Mouse (Mus musculus) urinary bladder, adult 2 months (tissue): ENCODE results near the gene Tomm40. TPM values are rescaled to one million over a fixed set of nuclear protein-coding genes. Genes with fewer than 3 reads are reported as not detected.
A peak's percentile ranks its signal among the peaks of the same experiment; 100 is the strongest.
"Not testable (repeated sequence)": the region's sequence is repeated elsewhere in the genome, so short reads cannot be mapped to it uniquely, and the experiment has no call there.

Source experiments
- DNase-seq: peaks from one replicate; pipeline ENCODE4 v3.0.0; 2022; ENCODE audit warnings: low spot score
- polyA plus RNA-seq: library from polyadenylated mRNA; depleted of rRNA; stranded (reverse); fragments of >200 nt; gene quantifications from 2 replicates; pipeline ENCODE4 v1.2.3, GENCODE M21; 2012

Gene Tomm40
- polyA plus RNA-seq, 1 experiment, result 62.6 TPM

DNA sequence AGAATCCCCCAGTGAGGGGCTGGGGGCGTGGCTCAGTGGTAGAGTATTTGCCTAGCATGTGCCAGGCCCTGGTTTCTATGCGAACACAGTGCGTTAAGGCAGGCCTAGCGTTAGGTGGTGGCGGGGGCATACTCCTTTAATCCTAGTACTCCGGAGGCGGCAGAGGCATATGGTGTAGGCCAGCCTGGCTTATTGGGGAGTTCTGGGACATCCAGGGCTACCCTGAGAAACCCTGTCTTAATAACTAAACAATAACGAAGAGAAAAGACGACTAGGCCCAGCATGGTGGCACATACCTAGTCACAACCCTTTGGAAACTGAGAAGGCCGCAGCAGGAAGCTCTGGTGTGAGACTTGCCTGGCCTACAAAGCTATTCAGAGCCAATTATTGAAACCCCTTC, 27.1 kb downstream of the Tomm40 start:
- no peak for DNase-seq

DNA sequence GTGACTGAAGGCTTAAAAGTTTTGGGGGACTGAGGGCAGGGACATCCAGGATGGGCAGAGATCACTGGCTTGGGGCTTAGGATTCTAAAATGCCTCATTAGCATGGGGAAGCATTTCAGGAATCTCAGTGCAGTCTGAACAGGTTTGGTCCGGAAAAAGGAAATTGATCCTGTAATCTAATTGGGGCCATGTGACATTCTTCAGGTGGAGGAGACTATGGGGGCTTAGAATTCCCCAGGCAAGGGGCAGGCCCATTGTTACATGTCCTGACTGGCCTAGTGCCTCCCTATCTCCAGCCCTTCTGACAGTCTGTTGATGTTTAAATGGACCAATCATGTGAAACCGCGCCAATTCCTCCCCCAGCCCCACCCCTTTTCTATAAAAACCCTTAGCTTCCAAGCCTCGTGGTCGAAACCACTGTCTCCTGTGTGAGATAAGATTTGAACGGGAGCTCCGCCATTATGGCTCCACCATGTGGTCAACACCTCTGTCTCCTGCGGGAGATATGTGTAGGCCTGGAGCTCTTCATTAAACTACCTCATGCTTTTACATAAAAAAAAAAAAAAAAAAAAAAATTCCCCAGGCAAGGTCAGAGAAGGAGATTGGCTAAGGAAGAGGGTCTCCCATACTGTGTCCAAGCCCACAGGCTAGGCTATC, 28.2 kb downstream of the Tomm40 start:
- not testable (repeated sequence) for DNase-seq

DNA sequence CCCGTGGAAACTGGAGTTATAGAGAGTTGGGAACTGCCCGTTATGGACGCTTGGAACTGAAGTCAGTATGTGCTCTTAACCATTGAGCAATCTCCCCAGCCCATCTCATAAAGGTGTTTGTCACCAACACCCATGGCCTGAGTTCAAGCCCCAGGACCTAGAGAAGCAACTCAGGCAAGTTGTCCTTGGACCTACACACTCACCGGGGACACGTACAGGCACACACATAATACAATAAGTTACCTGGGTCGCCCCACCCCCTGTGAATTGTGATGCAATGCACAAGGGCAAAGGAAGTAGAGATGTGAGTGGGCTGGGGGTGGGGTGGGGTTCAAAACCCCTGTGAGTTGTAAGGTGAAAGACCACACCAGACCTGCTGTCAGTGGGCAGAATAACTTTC, 28.7 kb downstream of the Tomm40 start:
- no peak for DNase-seq

DNA sequence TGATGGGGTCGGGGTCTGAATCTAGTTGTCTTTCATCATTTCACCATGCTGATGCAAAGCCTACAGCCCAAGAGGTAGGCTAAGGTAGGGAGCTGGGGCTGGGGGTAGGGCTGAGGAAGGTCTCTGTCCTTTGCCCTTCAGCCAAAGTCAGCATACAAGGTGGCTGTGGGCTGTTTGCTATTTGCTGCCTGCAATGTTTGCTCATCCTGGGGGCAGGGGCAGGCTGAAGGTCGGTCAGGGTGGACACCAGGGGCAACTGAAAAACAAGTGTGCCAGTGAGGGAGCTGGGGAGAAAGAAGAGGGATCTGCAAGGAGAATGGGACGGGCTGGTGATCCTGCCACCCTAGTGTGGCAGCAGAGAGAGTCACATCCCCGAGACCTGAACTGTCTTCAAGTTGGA, 29.9 kb downstream of the Tomm40 start:
- no peak for DNase-seq

DNA sequence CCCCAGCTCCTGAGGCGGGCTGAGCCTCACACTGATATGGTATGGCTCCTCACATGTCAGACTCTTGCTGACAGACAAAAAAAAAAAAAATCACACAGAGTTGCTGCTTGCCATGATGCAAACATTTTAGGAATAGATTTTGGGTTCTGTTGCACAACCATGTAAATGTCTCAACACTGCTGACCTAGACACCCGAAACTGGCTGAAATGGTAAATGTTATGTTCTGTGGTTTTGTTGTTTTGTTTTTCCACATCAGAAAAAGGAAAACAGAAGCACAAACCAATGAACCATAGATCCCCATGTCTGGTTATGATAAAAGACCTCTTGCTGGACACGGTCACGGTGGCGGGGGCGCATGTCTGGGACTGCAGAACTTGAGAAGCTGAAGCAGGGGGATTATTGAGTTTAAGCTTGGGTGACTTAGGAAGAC, 31.5 kb downstream of the Tomm40 start:
- no peak for DNase-seq

DNA sequence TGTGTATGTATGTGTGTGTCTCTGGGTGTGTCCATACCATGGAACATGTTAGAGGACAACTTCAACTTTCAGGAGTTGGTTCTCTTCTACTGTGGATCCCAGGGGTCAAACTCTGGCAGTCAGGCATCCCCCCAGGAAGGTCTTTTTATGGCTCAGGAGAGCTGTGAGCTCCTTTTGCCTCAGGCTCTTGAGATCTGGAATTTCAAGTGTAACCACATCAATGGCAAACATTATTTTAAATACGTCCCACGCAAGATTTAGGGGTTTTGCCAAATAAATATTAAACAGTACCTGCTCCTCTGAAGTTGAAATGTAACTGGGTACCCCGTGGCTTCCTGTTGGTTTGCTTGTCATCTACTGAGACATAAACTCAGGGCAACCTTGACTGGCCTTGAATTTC, 32.3 kb downstream of the Tomm40 start:
- DNase-seq, result no peak

DNA sequence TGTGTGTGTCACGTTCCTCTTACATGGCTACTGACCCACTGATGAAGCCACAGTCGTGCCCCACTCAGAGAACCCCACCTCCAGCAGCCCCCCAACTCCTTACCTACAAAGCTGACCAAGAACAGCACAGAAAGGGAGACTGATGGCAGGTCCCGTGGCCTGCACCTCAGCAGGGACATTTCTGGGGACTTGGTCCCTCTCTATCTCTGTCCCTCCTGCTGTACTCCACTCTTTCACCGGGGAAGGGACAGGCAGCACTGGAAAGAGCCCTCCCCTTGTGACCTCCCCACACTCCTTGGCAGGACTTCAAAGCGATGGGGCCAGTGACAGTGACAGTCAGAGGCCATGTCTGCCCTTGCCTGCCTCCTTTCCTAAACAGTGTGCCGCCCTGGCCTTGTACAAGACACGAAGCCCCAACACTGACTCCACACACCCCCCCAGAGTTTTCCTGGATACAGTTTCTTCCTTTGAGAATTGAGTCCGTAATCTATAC, 34.0 kb downstream of the Tomm40 start, which contains the start of the genes Gm44805 and Apoc4:
TSS of gene Gm44805 (minus strand) at position 222 of the 493 bp plus-strand sequence.
TSS of gene Apoc4 (minus strand) at position 278 of the 493 bp plus-strand sequence.
- no peak for DNase-seq

DNA sequence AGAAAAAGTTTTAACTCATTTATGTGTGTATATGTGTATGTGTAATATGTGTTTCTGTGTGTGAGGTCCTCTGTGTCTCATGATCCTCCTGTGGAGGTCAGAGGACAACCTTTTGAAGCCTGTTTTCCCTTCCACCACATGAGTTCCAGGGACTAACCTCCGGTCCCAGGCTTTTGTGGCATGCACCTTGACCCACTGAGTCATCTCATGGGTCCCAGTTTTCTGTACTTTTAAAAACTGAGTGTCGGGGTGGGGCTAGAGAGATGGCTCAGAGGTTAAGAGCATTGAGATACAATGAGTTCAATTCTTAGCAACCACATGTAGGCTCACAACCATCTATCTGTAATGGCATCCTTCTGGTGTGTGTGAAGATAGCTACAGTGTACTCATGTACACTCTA, 34.5 kb downstream of the Tomm40 start:
- DNase-seq, result no peak

DNA sequence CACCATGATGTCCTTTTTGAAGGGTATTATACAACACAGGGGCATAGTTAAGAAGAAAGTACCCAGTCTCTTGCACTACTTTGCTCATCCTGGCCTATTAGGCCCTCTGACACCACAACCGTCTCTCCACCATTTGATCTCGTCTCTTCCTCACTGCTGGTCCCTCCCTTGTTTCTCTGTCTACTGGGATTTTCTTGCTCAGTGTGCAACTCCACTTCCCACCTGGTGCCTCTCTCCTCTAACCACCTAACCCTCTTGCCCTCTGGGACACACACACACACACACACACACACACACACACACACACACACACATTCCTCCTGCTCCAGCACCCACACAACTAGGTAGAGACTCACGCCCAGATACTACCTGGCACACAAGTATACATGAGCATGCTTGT, 36.3 kb downstream of the Tomm40 start:
- DNase-seq, result no peak

DNA sequence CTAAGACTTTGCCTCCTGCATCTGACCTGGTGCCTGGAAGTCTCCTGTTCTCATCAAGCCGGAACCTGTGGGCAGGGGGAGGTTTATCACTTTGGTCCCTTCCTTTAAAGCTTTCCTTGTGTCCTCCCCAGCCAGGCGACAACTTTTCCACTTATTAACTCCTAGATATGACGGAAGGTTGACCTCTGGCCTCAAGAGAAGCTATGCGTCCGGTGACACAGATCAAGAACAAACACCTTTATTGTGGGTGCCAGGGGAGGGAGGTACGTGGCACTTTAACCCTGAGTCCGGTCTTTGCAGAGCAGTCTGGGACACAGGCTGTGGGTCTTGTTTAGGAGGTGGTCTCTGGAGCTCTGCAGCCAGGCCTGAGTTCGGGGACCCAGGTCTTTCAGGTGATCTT, 37.4 kb downstream of the Tomm40 start, which contains the start of gene Apoc2:
TSS of gene Apoc2 (minus strand) at position 70 of the 400 bp plus-strand sequence.
- DNase-seq, result no peak

DNA sequence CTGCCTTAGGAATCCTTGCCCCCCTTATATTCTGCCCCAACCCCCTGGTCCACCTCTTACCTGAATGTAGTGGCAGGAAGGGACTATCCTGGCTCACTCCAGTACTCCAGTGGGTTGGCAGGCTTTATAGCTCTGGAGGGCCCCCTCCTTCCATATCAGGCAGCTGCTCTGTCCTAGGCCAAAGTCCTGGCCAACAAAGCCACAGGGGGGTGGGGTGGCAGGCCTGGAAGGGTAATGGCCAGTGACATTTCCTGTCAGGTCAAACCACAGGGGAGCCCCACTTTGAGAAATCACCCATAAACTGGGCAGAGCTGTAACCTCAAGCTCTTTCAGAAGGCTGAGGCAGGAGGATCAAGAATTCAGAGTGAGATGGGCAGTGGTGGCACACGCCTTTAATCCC, 38.6 kb downstream of the Tomm40 start:
- no peak for DNase-seq

DNA sequence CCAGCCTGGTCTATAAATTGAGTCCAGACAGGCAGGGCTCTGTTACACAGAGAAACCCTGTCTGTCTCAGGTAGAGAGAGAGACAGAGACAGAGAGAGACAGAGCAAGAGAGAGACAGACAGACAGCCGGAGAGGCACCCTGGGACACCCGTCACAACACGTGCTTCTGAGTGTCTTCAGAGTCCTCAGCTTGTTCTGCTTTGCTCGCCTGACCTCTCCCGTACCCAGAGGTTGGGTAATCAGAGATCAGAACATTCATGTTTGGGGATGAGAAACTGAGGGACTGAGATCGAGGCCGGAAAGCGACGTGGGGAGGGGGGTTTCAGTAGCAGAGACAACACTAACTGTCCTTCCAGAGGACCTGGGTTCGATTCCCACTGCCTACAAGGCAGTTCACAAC, 39.4 kb downstream of the Tomm40 start:
- no peak for DNase-seq

DNA sequence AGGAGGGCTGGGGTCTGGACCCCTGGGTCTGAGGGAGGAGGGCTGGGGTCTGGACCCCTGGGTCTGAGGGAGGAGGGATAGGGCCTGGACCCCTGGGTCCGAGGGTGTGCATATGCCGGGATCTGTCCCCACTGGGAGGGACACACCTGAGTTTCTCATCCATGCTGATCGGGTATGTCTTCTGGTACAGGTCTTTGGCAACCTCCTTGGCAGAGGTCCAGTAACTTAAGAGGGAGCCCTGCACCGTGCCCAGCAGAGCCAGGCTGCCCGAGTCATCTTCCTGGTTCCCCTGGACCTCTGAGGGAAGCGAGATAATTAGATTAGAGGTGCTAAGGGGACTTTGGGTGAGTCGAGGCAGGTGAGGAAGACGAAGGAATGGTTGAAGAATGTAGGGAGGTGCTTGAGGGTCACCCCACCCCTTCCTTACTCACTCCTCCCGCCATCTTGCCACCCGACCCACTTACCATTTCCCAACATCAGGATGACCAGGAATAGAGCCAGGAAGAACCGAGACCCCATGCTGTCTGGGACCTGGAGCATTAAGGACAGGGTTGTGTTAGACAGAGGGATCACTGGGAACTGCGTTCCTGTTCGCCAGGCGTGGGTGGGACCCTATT, 42.0 kb downstream of the Tomm40 start:
- DNase-seq, result no peak

DNA sequence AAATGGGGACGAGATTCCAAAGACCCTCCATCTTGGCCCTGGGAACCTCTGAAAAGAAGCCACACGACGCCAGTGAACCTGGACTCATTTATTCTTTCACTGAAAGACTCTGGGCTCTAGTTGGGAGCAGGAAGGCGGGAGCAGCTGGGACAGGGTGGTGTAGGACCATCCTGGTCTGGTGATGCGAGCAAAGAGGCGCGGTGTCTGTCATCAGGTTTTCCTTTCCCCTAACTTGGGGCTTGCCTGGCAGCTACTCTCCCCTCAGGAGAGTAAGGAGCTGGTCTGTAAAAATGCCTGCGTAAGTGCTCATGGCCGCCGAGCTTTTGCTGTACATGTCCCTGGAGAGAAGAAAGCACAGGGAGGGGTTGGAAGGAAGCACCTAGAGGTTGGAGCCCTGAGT, 43.7 kb downstream of the Tomm40 start:
- DNase-seq, result no peak

DNA sequence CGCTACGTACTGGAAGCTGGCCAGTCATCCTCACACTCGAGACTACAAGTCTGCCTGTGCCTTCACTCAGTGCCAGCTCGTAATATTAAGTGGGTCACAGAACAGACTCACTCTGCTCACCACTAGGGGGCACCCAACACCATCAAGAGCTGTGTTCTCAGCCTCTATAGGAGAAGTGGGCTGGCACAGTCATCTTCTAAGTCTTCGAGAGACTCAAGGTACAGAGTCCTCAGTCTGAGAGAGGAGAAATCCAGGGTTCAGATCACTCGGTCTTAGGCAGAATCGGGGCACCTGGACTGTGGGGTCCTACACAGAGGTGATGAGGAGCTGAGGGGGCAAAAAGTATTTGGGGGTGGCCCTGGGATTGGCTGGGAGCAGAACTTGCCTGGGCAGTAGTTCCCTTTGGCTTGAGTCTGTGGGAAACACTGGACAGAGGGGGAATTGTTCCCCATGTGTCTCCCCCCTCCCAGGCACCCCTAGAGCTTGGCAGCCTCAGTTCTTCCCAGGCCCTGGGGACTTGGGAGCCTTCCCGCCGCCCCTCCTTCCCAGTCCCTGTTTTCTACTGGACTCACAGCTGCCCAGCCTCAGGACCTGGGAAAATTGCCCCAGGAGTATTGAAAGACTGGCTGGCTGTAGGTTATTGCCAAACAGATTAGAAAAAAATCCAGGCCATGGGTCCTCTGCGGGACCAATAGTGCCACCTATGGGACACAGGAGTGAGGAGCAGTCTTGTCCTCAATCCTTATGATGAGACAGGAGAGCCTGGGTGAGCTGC, 46.1 kb downstream of the Tomm40 start:
- DNase-seq, result peak; percentile 65

DNA sequence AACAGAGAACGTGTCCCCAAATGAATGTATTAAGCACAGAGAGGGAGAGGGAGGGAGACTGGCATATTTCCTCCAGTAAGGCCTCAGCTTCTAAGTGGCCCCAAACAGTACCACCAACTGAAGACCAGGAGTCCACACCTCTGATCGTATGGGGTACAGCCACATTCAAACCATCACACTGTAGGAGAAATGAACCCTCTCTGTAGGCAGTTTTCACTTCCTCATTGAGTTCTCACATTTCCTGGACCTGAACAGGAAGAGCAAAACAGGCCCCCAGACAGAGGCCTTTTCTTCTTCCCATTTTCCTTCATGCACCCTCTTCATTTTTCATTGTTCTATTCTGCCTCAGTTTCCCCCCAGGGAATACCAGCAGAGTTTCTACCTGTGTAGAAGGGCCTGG, 47.8 kb downstream of the Tomm40 start:
- no peak for DNase-seq

DNA sequence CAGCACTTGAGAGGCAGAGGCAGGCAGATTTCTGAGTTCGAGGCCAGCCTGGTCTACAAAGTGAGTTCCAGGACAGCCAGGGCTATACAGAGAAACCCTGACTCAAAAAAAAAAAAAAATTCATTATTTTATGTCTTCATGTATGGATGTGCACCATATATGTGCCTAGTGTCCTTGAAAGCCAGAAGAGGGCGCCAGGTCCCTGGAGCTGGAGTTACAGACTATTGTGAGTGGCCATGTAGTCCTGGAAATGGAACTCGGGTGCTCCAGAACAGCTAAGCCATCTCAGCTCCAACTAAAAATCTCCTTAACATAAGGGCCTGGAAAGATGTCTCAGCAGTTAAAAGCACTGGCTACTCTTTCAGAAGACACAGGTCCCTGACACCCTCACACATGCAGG, 48.5 kb downstream of the Tomm40 start:
- no peak for DNase-seq

DNA sequence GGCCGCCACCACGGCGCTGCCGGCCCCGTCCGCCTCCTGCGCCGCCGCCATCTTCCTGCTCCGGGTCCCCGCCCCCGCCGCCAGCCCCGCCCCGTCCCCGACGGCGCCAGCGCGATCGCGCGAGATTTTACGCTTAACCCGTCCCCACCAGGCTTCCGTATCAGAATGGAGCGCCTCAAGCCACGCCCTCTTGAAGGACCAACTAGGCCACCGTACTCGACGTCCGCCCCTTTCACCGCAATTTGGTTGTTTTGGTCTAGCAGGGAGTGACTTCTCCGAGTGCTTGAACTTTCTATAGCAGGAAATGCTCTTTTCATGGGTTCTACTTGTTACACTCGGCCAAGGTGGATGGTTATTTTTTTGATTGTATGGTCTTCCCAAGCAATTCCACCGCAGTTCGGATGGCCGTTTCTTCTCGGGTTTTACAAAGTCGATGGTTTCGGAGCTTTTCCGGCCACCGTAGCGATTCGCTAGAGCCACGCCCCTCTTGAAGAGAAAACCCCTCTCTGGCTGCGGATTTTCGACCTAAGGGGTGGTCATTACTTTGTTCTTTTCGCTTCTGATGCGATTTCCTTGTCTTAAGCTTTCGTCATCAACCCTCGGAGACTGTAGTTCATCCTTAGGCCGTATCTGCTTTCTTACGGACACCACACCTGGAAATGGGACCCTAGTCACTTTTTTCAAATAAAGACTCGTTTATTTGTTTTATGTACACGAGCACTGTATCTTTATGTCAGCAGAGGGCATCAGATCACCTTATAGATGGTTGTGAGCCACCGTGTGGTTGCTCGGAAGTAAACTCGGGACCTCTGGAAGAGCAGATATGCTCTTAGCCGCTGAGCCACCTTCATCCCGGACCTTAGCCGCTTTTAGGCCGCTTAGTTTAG, 50.0 kb downstream of the Tomm40 start, which contains the start of gene Clptm1:
TSS of gene Clptm1 (minus strand) at position 79 of the 887 bp plus-strand sequence.
- peak; percentile 95 for DNase-seq

DNA sequence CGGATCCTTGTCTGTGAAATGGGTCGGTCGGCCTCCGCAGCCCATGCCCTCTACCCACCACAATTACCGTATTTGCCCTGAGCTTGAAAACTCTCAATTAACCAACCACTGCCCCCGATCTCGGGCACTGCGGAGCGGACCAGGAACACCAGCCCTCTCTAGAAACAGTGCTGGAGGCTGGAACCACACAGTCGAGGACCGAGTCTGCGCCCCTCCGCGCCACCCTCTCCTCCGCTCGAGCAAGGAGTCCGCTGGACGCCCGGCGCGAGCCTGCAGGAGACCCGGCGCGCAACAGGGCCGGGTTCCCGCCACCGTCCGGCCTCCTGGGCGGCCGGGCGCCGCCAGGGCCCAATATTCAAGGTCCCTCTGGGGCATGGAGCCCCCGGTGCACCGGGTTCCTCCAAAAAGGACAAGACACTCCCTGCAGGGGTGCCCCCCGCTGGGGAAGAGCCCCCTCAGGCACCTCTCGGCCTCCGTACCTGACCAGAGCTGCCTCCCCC, 50.7 kb downstream of the Tomm40 start:
- no peak for DNase-seq

DNA sequence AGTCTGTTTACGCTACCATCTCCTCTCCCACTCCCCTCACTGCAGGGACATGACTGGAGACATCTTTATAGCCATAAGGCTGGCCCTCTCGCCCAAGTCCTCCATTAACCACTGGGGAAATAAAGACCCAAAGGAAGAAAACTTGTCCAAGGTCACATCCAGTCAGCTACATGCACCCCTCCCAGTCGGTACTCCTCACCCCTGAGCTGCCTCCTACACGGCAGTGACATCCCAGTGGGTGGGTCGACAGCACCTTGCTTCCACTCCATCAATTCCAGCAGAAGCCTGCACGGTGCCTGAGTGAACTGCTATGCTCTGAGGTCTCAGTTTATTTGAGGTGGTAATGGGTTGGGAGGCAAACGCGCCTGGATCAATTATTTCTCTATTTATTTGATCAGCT, 51.3 kb downstream of the Tomm40 start:
- no peak for DNase-seq

DNA sequence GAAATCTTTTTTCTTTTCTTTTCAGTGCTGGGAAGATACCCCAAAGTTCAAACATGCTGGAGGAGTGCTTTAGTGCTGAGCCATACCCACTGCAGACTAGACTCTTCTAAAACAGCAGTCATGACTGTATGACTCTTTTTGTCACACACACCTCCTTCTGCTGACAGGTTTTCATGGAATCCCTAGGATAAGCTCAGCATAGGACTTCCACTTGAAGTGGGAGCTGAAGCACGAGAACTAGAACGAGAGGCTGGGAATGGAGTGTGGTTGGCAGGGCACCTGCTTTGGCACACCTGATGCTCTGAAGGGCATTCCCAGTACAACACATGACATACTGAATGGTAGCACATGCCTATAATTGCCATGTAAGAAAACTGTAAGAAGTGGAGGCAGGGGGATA, 62.6 kb downstream of the Tomm40 start:
- no peak for DNase-seq
